Mouse (Mus musculus): ENCODE results near the gene Klhdc8b. TPM values are rescaled to one million over a fixed set of nuclear protein-coding genes. Genes with fewer than 3 reads are reported as not detected.

Gene Klhdc8b
- total RNA-seq, 2 experiments from 2014 or later = 32.5 to 35.9 TPM

DNA sequence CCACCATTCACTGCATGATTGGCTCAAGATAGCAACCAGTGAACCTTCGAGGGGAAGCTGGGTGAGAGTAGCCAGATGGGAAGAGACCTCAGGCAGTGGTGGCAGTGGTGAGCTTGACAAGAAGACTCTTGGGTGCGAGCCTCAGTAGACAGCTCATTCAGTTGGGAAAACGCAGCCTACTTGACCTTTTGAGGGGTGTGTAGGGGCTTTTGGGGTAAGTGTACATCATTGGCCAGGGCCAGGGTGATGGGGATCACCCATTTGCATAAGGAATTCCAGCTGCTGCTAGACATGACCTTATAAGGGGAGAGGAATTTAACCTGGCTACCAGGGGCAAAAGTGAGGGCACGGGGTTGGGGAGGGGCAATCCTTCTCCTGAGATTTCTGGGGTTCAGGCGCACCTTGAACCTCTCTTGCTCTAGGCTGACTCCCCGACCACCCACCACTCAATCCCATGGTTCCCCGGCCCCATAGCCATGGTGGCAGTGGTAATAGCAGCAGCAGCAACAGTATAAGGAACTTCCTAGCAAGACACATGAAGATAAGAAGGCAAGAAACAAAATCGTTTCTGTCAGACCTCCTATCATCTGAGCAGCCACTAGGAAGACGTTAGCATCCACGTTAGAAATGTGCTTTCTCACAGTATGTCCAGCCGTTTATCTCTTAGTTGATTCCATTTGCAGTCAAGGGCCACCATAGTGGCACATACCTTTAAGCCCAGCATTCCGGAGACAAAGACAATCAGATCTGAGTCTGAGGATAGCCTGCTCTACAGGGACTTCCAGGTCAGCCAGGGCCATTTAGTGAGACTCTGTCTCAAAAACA is 5.4 kb downstream of the Klhdc8b start:
- intact Hi-C loops (cut with DNase I) = no loop called here

GRCm38 (mm10) chr9:108454429-108454828 is 7.0 kb downstream of the Klhdc8b start:
- intact Hi-C loops (cut with DNase I) = loop anchor here (5.0 kb wide), 1 partner anchor 57 kb away; no protein-coding TSS in a partner anchor
- DNase-seq (ENCODE audit: extremely low spot score in 1 of 2, low spot score in 2 of 2) = no peak

More for the DNA sequence above, 5.4 kb downstream of the Klhdc8b start:
- DNase-seq (ENCODE audit: extremely low spot score in 1 of 2, low spot score in 2 of 2) = no peak

DNA sequence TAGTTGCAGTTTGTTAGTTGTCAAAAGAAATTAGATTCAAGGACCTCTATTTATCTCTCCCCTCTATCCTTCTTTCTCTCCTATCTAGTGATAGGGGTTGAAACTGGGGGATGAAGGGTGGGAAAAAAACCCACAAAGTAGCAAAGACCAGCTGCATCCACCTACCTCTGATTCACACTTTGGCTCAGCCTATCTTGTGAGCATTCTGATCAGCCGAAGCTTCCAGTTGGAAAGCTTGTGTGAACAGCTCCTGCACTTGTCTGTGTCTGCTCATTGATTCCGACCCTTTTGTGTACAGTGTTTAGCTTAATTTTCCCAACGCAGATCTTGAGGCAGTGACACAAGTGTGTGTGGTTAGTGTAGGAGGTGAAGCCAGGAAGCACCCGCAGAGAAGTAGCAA is 7.9 kb downstream of the Klhdc8b start:
- intact Hi-C loops (cut with DNase I) = loop anchor here (5.0 kb wide), 1 partner anchor 56 kb away; no protein-coding TSS in a partner anchor
- DNase-seq (ENCODE audit: extremely low spot score in 1 of 2, low spot score in 2 of 2) = no peak

- intact Hi-C loops (cut with DNase I) = loop anchor here (5.0 kb wide), 1 partner anchor 56 kb away; no protein-coding TSS in a partner anchor
These were observed 8.5 kb downstream of the Klhdc8b start for GRCm38 (mm10) chr9:108452911-108453310.

DNA sequence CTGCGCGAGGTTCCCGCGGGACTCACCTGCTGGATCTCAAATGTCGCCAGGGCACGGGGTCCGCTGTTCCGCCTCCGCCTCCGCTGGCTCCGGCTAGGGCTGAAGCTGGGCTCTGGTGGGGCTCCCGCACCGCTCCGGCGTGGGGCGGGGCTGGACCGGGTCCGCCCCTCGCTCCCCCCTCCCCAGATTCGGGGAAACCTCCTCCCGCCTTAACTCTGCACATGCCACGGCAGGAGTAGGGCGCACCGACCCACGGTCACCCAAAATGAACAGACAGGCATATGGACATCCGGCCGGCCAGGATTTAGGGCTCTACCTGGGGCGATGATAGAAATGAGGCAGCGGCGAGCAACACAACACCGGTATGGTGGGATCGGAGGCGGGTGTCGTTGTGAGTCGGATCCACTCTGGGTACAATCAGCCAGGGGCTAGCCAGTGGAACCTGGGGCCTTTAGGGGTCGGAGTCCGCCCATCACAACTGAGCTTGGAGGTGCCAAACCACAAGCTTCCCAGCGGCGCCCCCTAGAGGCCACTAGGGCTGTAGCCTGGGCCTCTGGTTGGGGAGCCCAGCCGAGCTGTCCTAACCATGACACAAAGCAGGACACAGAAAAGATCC is 9.0 kb downstream of the Klhdc8b start:
- DNase-seq (ENCODE audit: extremely low spot score in 1 of 2, low spot score in 2 of 2) = peak; percentile 77 to 92
- intact Hi-C loops (cut with DNase I) = loop anchor here (5.0 kb wide), 1 partner anchor 55 kb away; no protein-coding TSS in a partner anchor

More at GRCm38 (mm10) chr9:108452911-108453310, 8.5 kb downstream of the Klhdc8b start:
- no peak for DNase-seq (ENCODE audit: extremely low spot score in 1 of 2, low spot score in 2 of 2)

- intact Hi-C loops (cut with DNase I) = loop anchor here (5.0 kb wide), 1 partner anchor 54 kb away; no protein-coding TSS in a partner anchor
These were observed 9.7 kb downstream of the Klhdc8b start for GRCm38 (mm10) chr9:108451519-108452160.

DNA sequence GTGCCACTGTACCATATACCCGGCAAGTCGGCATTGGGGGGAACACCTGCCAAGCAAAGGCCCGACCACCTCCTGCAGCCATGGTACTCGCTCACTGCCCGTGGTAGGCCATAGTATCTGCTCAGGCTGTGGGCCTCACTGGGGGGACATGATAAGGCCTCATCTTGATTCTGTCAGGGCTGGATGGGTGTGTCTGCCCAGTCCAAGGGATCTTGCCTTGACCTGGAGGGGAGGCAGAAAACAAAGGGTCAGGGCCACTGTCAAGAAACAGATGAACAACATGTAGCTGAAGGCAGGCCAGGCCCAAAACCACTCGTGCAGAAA is 10.2 kb downstream of the Klhdc8b start:
- intact Hi-C loops (cut with DNase I) = loop anchor here (5.0 kb wide), 1 partner anchor 54 kb away; no protein-coding TSS in a partner anchor

More at GRCm38 (mm10) chr9:108451519-108452160, 9.7 kb downstream of the Klhdc8b start:
- DNase-seq (ENCODE audit: extremely low spot score in 1 of 2, low spot score in 2 of 2) = no peak

GRCm38 (mm10) chr9:108450292-108451169 is 10.8 kb downstream of the Klhdc8b start:
- intact Hi-C loops (cut with DNase I) = loop anchor here (5.0 kb wide), 1 partner anchor 53 kb away; no protein-coding TSS in a partner anchor
- DNase-seq (ENCODE audit: extremely low spot score in 1 of 2, low spot score in 2 of 2) = peak in 1 of 2 experiments; percentile 57

More for the DNA sequence above, 10.2 kb downstream of the Klhdc8b start:
- DNase-seq (ENCODE audit: extremely low spot score in 1 of 2, low spot score in 2 of 2) = no peak

DNA sequence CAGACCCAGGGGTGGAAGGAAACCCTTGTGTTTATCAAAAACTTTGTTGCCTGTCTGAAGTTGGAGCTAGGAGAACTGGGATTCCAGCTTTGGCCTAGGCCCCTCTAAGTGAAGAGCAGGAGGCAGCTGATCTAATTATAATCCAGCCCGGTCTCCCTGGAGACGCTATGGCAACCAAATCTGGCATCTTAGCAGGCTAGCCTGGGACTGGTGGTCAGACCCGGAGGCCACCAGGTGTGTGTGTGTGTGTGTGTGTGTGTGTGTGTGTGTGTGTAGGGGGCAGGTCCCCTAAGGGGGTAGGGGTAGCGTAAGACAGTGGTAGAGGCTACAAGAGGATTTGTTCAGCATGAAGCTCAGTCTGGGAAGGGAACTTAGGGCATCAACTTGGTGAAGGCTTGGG is 11.5 kb downstream of the Klhdc8b start:
- intact Hi-C loops (cut with DNase I) = loop anchor here (5.0 kb wide), 1 partner anchor 53 kb away; no protein-coding TSS in a partner anchor
- peak; percentile 57 to 68 for DNase-seq (ENCODE audit: extremely low spot score in 1 of 2, low spot score in 2 of 2)

DNA sequence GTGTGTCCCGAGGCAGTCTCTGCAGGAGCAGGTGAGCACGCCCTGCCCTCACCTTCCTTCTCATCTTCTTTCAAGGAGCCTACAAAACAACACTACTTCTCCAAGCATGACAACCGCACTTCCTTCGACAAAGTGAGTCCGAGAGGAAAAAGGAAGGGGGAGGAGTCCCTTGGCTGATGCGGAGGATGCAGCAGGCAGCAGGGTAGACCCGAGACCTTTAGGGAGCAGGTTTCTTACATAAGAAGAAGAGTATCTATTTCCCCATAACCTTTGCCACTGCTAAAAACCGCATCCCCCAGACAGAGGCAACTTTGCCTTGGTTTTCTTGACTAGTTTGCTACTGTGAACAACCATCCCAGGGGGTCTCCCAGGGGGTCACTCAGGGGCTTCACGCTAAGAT is 16.3 kb downstream of the Klhdc8b start:
- no peak for DNase-seq (ENCODE audit: extremely low spot score in 1 of 2, low spot score in 2 of 2)
- intact Hi-C loops (cut with DNase I) = no loop called here

GRCm38 (mm10) chr9:108441236-108441919 is 20.0 kb downstream of the Klhdc8b start:
- DNase-seq (ENCODE audit: extremely low spot score in 1 of 2, low spot score in 2 of 2) = peak in 1 of 2 experiments; percentile 77
- intact Hi-C loops (cut with DNase I) = no loop called here

- intact Hi-C loops (cut with DNase I) = no loop called here
- no peak for DNase-seq (ENCODE audit: extremely low spot score in 1 of 2, low spot score in 2 of 2)
These were observed 20.9 kb downstream of the Klhdc8b start for GRCm38 (mm10) chr9:108440485-108440884.

DNA sequence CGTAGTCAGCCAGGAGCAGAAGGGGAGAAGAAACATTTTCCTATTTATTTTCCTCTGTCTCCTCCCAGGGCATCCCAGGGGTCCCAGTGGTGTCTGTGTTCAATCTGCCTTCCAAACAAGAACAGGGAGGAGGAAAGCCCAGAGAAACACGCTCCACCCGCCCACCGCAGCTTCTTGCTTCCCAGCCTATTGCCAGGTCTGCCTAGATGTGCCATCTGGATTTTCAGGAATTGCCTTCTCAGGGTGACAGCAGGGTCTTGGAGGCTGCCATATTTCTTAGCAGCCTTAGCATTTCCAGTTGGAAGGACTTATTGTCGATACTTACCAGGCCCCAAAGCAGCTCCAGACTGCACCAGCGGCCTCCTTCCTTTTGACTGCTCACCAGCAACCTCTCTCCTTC is 22.2 kb downstream of the Klhdc8b start:
- intact Hi-C loops (cut with DNase I) = no loop called here
- peak in 1 of 2 experiments; percentile 50 for DNase-seq (ENCODE audit: extremely low spot score in 1 of 2, low spot score in 2 of 2)

- intact Hi-C loops (cut with DNase I) = no loop called here
- DNase-seq (ENCODE audit: extremely low spot score in 1 of 2, low spot score in 2 of 2) = no peak
These were observed 25.2 kb downstream of the Klhdc8b start, which contains the start of gene BC048562 for GRCm38 (mm10) chr9:108436182-108436581. Gene BC048562 (plus strand): TSS chr9:108436482.

GRCm38 (mm10) chr9:108431431-108432067 is 29.8 kb downstream of the Klhdc8b start:
- peak in 1 of 2 experiments; percentile 55 for DNase-seq (ENCODE audit: extremely low spot score in 1 of 2, low spot score in 2 of 2)
- intact Hi-C loops (cut with DNase I) = no loop called here

DNA sequence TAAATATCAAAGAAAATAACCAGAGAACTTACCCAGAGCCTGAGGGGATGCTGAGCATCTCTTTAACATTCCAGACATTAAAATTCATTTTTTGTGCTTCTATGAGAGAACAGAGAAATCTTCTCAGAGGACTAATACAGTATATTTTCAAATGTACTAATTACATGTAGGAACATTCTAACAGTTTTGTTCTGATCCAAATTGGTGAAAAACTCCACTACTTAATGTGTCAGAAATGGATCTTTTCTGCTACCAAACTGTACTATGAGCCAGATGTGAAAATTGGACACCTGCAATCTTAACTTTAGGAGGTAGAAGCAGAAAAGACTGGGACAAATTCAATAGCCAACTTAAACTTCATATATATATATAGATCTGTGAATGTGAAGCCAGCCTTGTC is 33.0 kb downstream of the Klhdc8b start, which contains the start of gene Ccdc36:
Gene Ccdc36 (minus strand): TSS at position 101 of the 400 bp plus-strand sequence.
- DNase-seq (ENCODE audit: extremely low spot score in 1 of 2, low spot score in 2 of 2) = no peak
- intact Hi-C loops (cut with DNase I) = no loop called here

DNA sequence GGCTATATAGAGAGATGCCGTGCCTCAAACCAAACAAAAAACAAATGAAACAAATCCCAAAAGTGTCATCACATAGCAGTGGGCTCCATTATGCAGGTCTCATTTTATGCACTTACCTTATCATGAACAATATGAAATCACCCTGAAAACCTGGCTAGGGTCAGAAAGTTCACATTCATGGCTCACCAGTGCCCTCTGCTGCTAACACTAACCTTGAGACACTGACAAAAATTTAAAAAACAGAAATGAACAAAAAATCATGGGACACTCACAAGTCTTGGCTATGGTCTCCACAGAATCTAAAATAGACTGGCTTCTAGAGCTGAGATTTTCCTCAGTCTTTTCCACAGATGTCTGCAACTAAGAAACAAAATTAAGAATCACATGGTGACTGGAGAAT is 49.2 kb downstream of the Klhdc8b start:
- intact Hi-C loops (cut with DNase I) = no loop called here
- no peak for DNase-seq (ENCODE audit: extremely low spot score in 1 of 2, low spot score in 2 of 2)

Measured in left cerebral cortex, postnatal 10 days (tissue).